Mouse (Mus musculus) kidney, embryonic 14.5 days (tissue): ENCODE measurements around the gene Sik3. TPM values are rescaled to one million over a fixed set of nuclear protein-coding genes. Genes with fewer than 3 reads are reported as not detected.

Experiments used
- ATAC-seq: fragments of 200-750 bp; cut with Nextera tagmentation; 2 replicates; pipeline ENCODE4 v1.8.0; 2017; ENCODE audit warnings: moderate number of reproducible peaks, mild to moderate bottlenecking, moderate TSS enrichment, moderate library complexity; ENCODE audit not compliant: low FRiP score, low TSS enrichment
- H3K27ac ChIP-seq: fragments of 300-500 bp; sonication (generic); 2 replicates; pipeline ENCODE4 v1.5.1; 2014; ENCODE audit warnings: low read depth, mild to moderate bottlenecking, low read length, moderate library complexity, mixed read lengths
- H3K27me3 ChIP-seq: fragments of 300-500 bp; sonication (generic); 2 replicates; pipeline ENCODE4 v1.6.1; 2014; ENCODE audit warnings: mild to moderate bottlenecking, low read length; ENCODE audit not compliant: control insufficient read depth, insufficient read depth
- H3K36me3 ChIP-seq: fragments of 300-500 bp; sonication (generic); 2 replicates; pipeline ENCODE4 v1.6.1; 2014; ENCODE audit warnings: low read length, mixed read lengths; ENCODE audit not compliant: control insufficient read depth, insufficient read depth
- H3K4me1 ChIP-seq: fragments of 300-500 bp; sonication (generic); 2 replicates; pipeline ENCODE4 v1.6.1; 2014; ENCODE audit warnings: low read length, mixed read lengths; ENCODE audit not compliant: control insufficient read depth, insufficient read depth
- H3K4me2 ChIP-seq: fragments of 300-500 bp; sonication (generic); replicated peaks from 2 replicates; pipeline ENCODE4 v1.6.1; 2014; ENCODE audit warnings: low read depth, mild to moderate bottlenecking, low read length
- H3K4me3 ChIP-seq: fragments of 300-500 bp; sonication (generic); 2 replicates; pipeline ENCODE4 v1.5.1; 2014; ENCODE audit warnings: mild to moderate bottlenecking, low read length
- H3K9ac ChIP-seq: fragments of 300-500 bp; sonication (generic); 2 replicates; pipeline ENCODE4 v1.6.1; 2014; ENCODE audit warnings: low read depth, mild to moderate bottlenecking, low read length, moderate library complexity
- H3K9me3 ChIP-seq: fragments of 300-500 bp; sonication (generic); 2 replicates; pipeline ENCODE4 v1.6.1; 2016; ENCODE audit warnings: low read length; ENCODE audit not compliant: control insufficient read depth
- WGBS: fragments of 180-500 bp; shearing (Covaris S2); extraction: QIAGEN DNeasy Blood & Tissue Kit; methylation state at CpG from one replicate; pipeline ENCODE4 v1.1.7; 2014; 5-methylcytosine and 5-hydroxymethylcytosine counted together
- polyA plus RNA-seq: library from polyadenylated mRNA; unstranded; fragments of >200 nt; fragmentation: Nextera tagmentation; extraction: Ambion mirVana; gene quantifications from 2 replicates; pipeline ENCODE4 v1.2.1, GENCODE M21; 2014

The Sik3 gene
- polyA plus RNA-seq, 1 experiment from 2014 or later, result 10.1 TPM

- Histone ChIP-seq H3K27me3 (no peaks in the 10 kb centered on the region), H3K4me3 (no peak overlapping the region), H3K9ac (no peak overlapping the region), H3K27ac (no peak overlapping the region), H3K4me1 (no peaks in the 10 kb centered on the region), H3K9me3 (no peaks in the 10 kb centered on the region), H3K4me2 (no peak overlapping the region), H3K36me3 (no peaks in the 10 kb centered on the region)
- no peak for ATAC-seq
- 57% methylated on average over 4 of the region's 4 CpGs for WGBS
These were observed 230.5 kb downstream of the Sik3 start for GRCm38 (mm10) chr9:46243122-46243521.

GRCm38 (mm10) chr9:46243584-46243983, 231.0 kb downstream of the Sik3 start:
- 54% methylated on average over 8 of the region's 8 CpGs for whole genome bisulfite sequencing
- no peak overlapping the region for H3K4me2 ChIP-seq
- no peak overlapping the region for H3K4me3 ChIP-seq
- H3K4me1 ChIP-seq, result no peaks in the 10 kb centered on the region
- H3K9me3 ChIP-seq, result no peaks in the 10 kb centered on the region
- H3K36me3 ChIP-seq, result no peaks in the 10 kb centered on the region
- H3K27me3 ChIP-seq, result no peaks in the 10 kb centered on the region
- H3K27ac ChIP-seq, result no peak overlapping the region
- no peak overlapping the region for H3K9ac ChIP-seq
- ATAC-seq, result no peak

GRCm38 (mm10) chr9:46246752-46247324, 234.2 kb downstream of the Sik3 start:
- Histone ChIP-seq H3K9me3 (no peaks in the 10 kb centered on the region), H3K27me3 (no peaks in the 10 kb centered on the region), H3K36me3 (no peaks in the 10 kb centered on the region), H3K4me3 (no peak overlapping the region), H3K4me1 (no peaks in the 10 kb centered on the region), H3K9ac (no peak overlapping the region), H3K4me2 (no peak overlapping the region), H3K27ac (no peak overlapping the region)
- ATAC-seq, result 0 out of 2 replicates have a peak, but pooled peaks have one; percentile 55
- WGBS, result 25% methylated on average over 11 of the region's 11 CpGs

- H3K9me3 ChIP-seq, result no peaks in the 10 kb centered on the region
- no peak overlapping the region for H3K4me3 ChIP-seq
- H3K27me3 ChIP-seq, result no peaks in the 10 kb centered on the region
- no peak overlapping the region for H3K27ac ChIP-seq
- H3K9ac ChIP-seq, result no peak overlapping the region
- 91% methylated on average over 7 of the region's 7 CpGs for WGBS
- no peaks in the 10 kb centered on the region for H3K4me1 ChIP-seq
- no peak overlapping the region for H3K4me2 ChIP-seq
- ATAC-seq, result no peak
- no peaks in the 10 kb centered on the region for H3K36me3 ChIP-seq
These were observed 243.6 kb downstream of the Sik3 start for GRCm38 (mm10) chr9:46256177-46256576.

GRCm38 (mm10) chr9:46256658-46257385, 244.2 kb downstream of the Sik3 start:
- no peaks in the 10 kb centered on the region for H3K9me3 ChIP-seq
- H3K36me3 ChIP-seq, result no peaks in the 10 kb centered on the region
- H3K27me3 ChIP-seq, result no peaks in the 10 kb centered on the region
- no peak for ATAC-seq
- H3K4me1 ChIP-seq, result no peaks in the 10 kb centered on the region
- no peak overlapping the region for H3K4me3 ChIP-seq
- WGBS, result 86% methylated on average over 10 of the region's 10 CpGs
- H3K4me2 ChIP-seq, result no peak overlapping the region
- H3K9ac ChIP-seq, result no peak overlapping the region
- H3K27ac ChIP-seq, result no peak overlapping the region

- Histone ChIP-seq H3K27me3 (no peaks in the 10 kb centered on the region), H3K27ac (no peak overlapping the region), H3K4me2 (no peak overlapping the region), H3K9me3 (no peaks in the 10 kb centered on the region), H3K9ac (no peak overlapping the region), H3K4me1 (no peaks in the 10 kb centered on the region), H3K4me3 (no peak overlapping the region), H3K36me3 (no peaks in the 10 kb centered on the region)
- 77% methylated on average over 3 of the region's 3 CpGs for WGBS
- no peak for ATAC-seq
These were observed 244.9 kb downstream of the Sik3 start for GRCm38 (mm10) chr9:46257546-46257945.

GRCm38 (mm10) chr9:46259111-46259510, 246.5 kb downstream of the Sik3 start:
- Histone ChIP-seq H3K4me3 (no peak overlapping the region), H3K9me3 (no peaks in the 10 kb centered on the region), H3K4me2 (no peak overlapping the region), H3K36me3 (no peaks in the 10 kb centered on the region), H3K4me1 (no peaks in the 10 kb centered on the region), H3K9ac (no peak overlapping the region), H3K27ac (no peak overlapping the region), H3K27me3 (no peaks in the 10 kb centered on the region)
- 88% methylated on average over 6 of the region's 6 CpGs for WGBS
- ATAC-seq, result no peak

- H3K9ac ChIP-seq, result no peak overlapping the region
- H3K27ac ChIP-seq, result no peak overlapping the region
- no peak for ATAC-seq
- no peaks in the 10 kb centered on the region for H3K4me1 ChIP-seq
- H3K9me3 ChIP-seq, result no peaks in the 10 kb centered on the region
- H3K36me3 ChIP-seq, result no peaks in the 10 kb centered on the region
- H3K27me3 ChIP-seq, result no peaks in the 10 kb centered on the region
- no peak overlapping the region for H3K4me2 ChIP-seq
- H3K4me3 ChIP-seq, result no peak overlapping the region
- 93% methylated on average over 7 of the region's 7 CpGs for WGBS
These were observed 248.5 kb downstream of the Sik3 start for GRCm38 (mm10) chr9:46261131-46261530.

- Histone ChIP-seq H3K9ac (no peak within 1 kb of the TSS), H3K9me3 (no peaks in the 10 kb centered on the region), H3K27ac (no peak within 1 kb of the TSS), H3K4me3 (no peak within 1 kb of the TSS), H3K4me1 (0 out of 2 replicates have a peak, but pooled peaks cover 8% of the 10 kb centered on the region), H3K36me3 (no peaks in the 10 kb centered on the region), H3K27me3 (peaks cover 9% of the 10 kb centered on the region; the same call in 1 of the 2 replicates), H3K4me2 (no peak within 1 kb of the TSS)
- no peak for ATAC-seq
- WGBS, result 63% methylated on average over 7 of the region's 7 CpGs
These were observed 255.8 kb downstream of the Sik3 start, which contains the start of gene Apoa5 for GRCm38 (mm10) chr9:46268343-46268873. Gene Apoa5 (plus strand): TSS chr9:46268633.
